Mouse (Mus musculus): ENCODE data around the gene Hmgb2. TPM values are rescaled to one million over a fixed set of nuclear protein-coding genes. Genes with fewer than 3 reads are reported as not detected.

The Hmgb2 gene
- polyA plus RNA-seq, 1 experiment, result 328 TPM

GRCm38 (mm10) chr8:57517723-57518122 is 6.0 kb downstream of the Hmgb2 start:
- WGBS, result 85% methylated on average over 3 of the region's 3 CpGs
- Histone ChIP-seq H3K4me3 (replicated peaks; ENCODE audit: control insufficient read depth, low read depth, low read length) (no peak overlapping the region), H3K27ac (ENCODE audit: control insufficient read depth, insufficient read depth, low read depth, low read length, poor library complexity) (no peak overlapping the region), H3K4me1 (ENCODE audit: control insufficient read depth, insufficient read depth, low read length) (peaks cover 1% of the 10 kb centered on the region; the same call in 1 of the 2 replicates)
- TF ChIP-seq CTCF (IDR thresholded peaks at IDR 0.05; ENCODE audit: control insufficient read depth, insufficient read depth, low read length) (no peak), POLR2A (IDR thresholded peaks at IDR 0.05; ENCODE audit: borderline replicate concordance, control insufficient read depth, low read depth, low read length) (no peak)

- TF ChIP-seq CTCF (IDR thresholded peaks at IDR 0.05; ENCODE audit: control insufficient read depth, insufficient read depth, low read length), result no peak
- TF ChIP-seq POLR2A (IDR thresholded peaks at IDR 0.05; ENCODE audit: borderline replicate concordance, control insufficient read depth, low read depth, low read length), result no peak
- H3K27ac ChIP-seq (ENCODE audit: control insufficient read depth, insufficient read depth, low read depth, low read length, poor library complexity), result peak overlapping the region; percentile 3; the same call in 1 of the 2 replicates
- no peak overlapping the region for H3K4me3 ChIP-seq (replicated peaks; ENCODE audit: control insufficient read depth, low read depth, low read length)
- no peaks in the 10 kb centered on the region; the same call in 1 of the 2 replicates for H3K4me1 ChIP-seq (ENCODE audit: control insufficient read depth, insufficient read depth, low read length)
- WGBS, result 65% methylated on average over 12 of the region's 12 CpGs
These were observed 8.6 kb downstream of the Hmgb2 start for GRCm38 (mm10) chr8:57520186-57520786.

GRCm38 (mm10) chr8:57528036-57528435 is 16.3 kb downstream of the Hmgb2 start:
- Histone ChIP-seq H3K27ac (ENCODE audit: control insufficient read depth, insufficient read depth, low read depth, low read length, poor library complexity) (no peak overlapping the region), H3K4me1 (ENCODE audit: control insufficient read depth, insufficient read depth, low read length) (no peaks in the 10 kb centered on the region; the same call in 1 of the 2 replicates), H3K4me3 (replicated peaks; ENCODE audit: control insufficient read depth, low read depth, low read length) (no peak overlapping the region)
- WGBS, result 91% methylated on average over 1 of the region's 1 CpGs
- TF ChIP-seq POLR2A (IDR thresholded peaks at IDR 0.05; ENCODE audit: borderline replicate concordance, control insufficient read depth, low read depth, low read length), result no peak
- no peak for TF ChIP-seq CTCF (IDR thresholded peaks at IDR 0.05; ENCODE audit: control insufficient read depth, insufficient read depth, low read length)

- H3K4me1 ChIP-seq (ENCODE audit: control insufficient read depth, insufficient read depth, low read length), result no peaks in the 10 kb centered on the region; the same call in 1 of the 2 replicates
- 83% methylated on average over 13 of the region's 13 CpGs for WGBS
- H3K27ac ChIP-seq (ENCODE audit: control insufficient read depth, insufficient read depth, low read depth, low read length, poor library complexity), result no peak overlapping the region
- TF ChIP-seq POLR2A (IDR thresholded peaks at IDR 0.05; ENCODE audit: borderline replicate concordance, control insufficient read depth, low read depth, low read length) (no peak), CTCF (IDR thresholded peaks at IDR 0.05; ENCODE audit: control insufficient read depth, insufficient read depth, low read length) (no peak)
- no peak overlapping the region for H3K4me3 ChIP-seq (replicated peaks; ENCODE audit: control insufficient read depth, low read depth, low read length)
These were observed 18.5 kb downstream of the Hmgb2 start for GRCm38 (mm10) chr8:57530238-57530637.

- TF ChIP-seq CTCF (IDR thresholded peaks at IDR 0.05; ENCODE audit: control insufficient read depth, insufficient read depth, low read length) (peak; percentile 79), POLR2A (IDR thresholded peaks at IDR 0.05; ENCODE audit: borderline replicate concordance, control insufficient read depth, low read depth, low read length) (no peak)
- Histone ChIP-seq H3K27ac (ENCODE audit: control insufficient read depth, insufficient read depth, low read depth, low read length, poor library complexity) (no peak overlapping the region), H3K4me1 (ENCODE audit: control insufficient read depth, insufficient read depth, low read length) (no peaks in the 10 kb centered on the region; the same call in 1 of the 2 replicates), H3K4me3 (replicated peaks; ENCODE audit: control insufficient read depth, low read depth, low read length) (no peak overlapping the region)
- WGBS, result 19% methylated on average over 15 of the region's 15 CpGs
These were observed 19.1 kb downstream of the Hmgb2 start for GRCm38 (mm10) chr8:57530666-57531349.

GRCm38 (mm10) chr8:57532223-57532622 is 20.5 kb downstream of the Hmgb2 start:
- H3K27ac ChIP-seq (ENCODE audit: control insufficient read depth, insufficient read depth, low read depth, low read length, poor library complexity), result no peak overlapping the region
- WGBS, result 73% methylated on average over 2 of the region's 2 CpGs
- no peaks in the 10 kb centered on the region for H3K4me1 ChIP-seq (ENCODE audit: control insufficient read depth, insufficient read depth, low read length)
- TF ChIP-seq POLR2A (IDR thresholded peaks at IDR 0.05; ENCODE audit: borderline replicate concordance, control insufficient read depth, low read depth, low read length) (no peak), CTCF (IDR thresholded peaks at IDR 0.05; ENCODE audit: control insufficient read depth, insufficient read depth, low read length) (peak; percentile 14; the same call in 1 of the 2 replicates)
- no peak overlapping the region for H3K4me3 ChIP-seq (replicated peaks; ENCODE audit: control insufficient read depth, low read depth, low read length)

- WGBS, result 85% methylated on average over 4 of the region's 4 CpGs
These were observed 21.4 kb downstream of the Hmgb2 start for GRCm38 (mm10) chr8:57533106-57533505.

GRCm38 (mm10) chr8:57534495-57534894 is 22.8 kb downstream of the Hmgb2 start:
- H3K4me3 ChIP-seq (replicated peaks; ENCODE audit: control insufficient read depth, low read depth, low read length), result no peak overlapping the region
- no peak overlapping the region for H3K27ac ChIP-seq (ENCODE audit: control insufficient read depth, insufficient read depth, low read depth, low read length, poor library complexity)
- no peak for TF ChIP-seq POLR2A (IDR thresholded peaks at IDR 0.05; ENCODE audit: borderline replicate concordance, control insufficient read depth, low read depth, low read length)
- TF ChIP-seq CTCF (IDR thresholded peaks at IDR 0.05; ENCODE audit: control insufficient read depth, insufficient read depth, low read length), result no peak
- WGBS, result 83% methylated on average over 4 of the region's 4 CpGs
- no peaks in the 10 kb centered on the region for H3K4me1 ChIP-seq (ENCODE audit: control insufficient read depth, insufficient read depth, low read length)

More at GRCm38 (mm10) chr8:57533106-57533505, 21.4 kb downstream of the Hmgb2 start:
- no peaks in the 10 kb centered on the region for H3K4me1 ChIP-seq (ENCODE audit: control insufficient read depth, insufficient read depth, low read length)
- no peak overlapping the region for H3K27ac ChIP-seq (ENCODE audit: control insufficient read depth, insufficient read depth, low read depth, low read length, poor library complexity)
- TF ChIP-seq POLR2A (IDR thresholded peaks at IDR 0.05; ENCODE audit: borderline replicate concordance, control insufficient read depth, low read depth, low read length) (no peak), CTCF (IDR thresholded peaks at IDR 0.05; ENCODE audit: control insufficient read depth, insufficient read depth, low read length) (no peak)
- H3K4me3 ChIP-seq (replicated peaks; ENCODE audit: control insufficient read depth, low read depth, low read length), result no peak overlapping the region
